Mouse (Mus musculus) E14TG2a.4 (cell line): ENCODE measurements at regions not wholly inside any gene's neighbourhood (a gene's known extent, or its start where the extent isn't known, plus 50 kb on each side); places are given as distances from the start of the nearest gene placed in this dataset.

ENCODE experiments used
- H3K27me3 ChIP-seq: 2 replicates; pipeline ENCODE4 v1.6.1; 2014; ENCODE audit warnings: low read length, control low read depth; ENCODE audit not compliant: insufficient read depth
- H3K36me3 ChIP-seq: 2 replicates; pipeline ENCODE4 v1.6.1; 2014; ENCODE audit warnings: low read length, control low read depth; ENCODE audit not compliant: insufficient read depth
- H3K4me1 ChIP-seq: replicated peaks from 2 replicates; pipeline ENCODE4 v1.6.1; 2014; ENCODE audit warnings: low read depth, low read length, control low read depth
- H3K4me3 ChIP-seq: replicated peaks from 2 replicates; pipeline ENCODE4 v1.5.1; 2014; ENCODE audit warnings: mild to moderate bottlenecking, low read length
- H3K9me3 ChIP-seq: 2 replicates; pipeline ENCODE4 v1.6.1; 2014; ENCODE audit warnings: low read length, control low read depth
- CTCF ChIP-seq: conservative IDR thresholded peaks from 2 replicates; pipeline ENCODE4 v1.5.1; 2014; ENCODE audit warnings: low read length
- NANOG ChIP-seq: IDR thresholded peaks from 2 replicates; pipeline ENCODE4 v1.6.1; 2014; ENCODE audit warnings: borderline replicate concordance, low read length, mixed read lengths
- POU5F1 ChIP-seq: IDR thresholded peaks from 2 replicates; pipeline ENCODE4 v1.6.1; 2014; ENCODE audit warnings: low read length, borderline replicate concordance

DNA sequence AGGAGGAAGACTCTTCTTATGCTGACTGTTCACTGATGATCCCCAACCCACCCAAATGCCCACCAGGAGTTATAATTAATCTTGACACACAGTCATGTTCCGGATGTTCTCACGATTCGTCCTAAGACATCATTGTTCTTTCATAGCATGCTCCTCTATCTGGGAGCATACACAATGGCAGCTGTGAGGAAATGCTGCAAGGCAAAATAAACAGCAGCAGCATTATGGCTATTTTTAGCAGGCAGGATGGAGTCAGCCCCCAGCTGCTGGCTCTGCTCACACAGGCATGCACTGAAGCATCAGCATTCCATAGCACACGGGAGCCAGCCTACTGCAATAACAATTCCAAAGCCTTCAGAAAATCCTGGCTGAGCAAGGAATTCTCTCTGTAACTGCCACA, 696.0 kb downstream of the Rps29 start:
- no peaks in the 10 kb centered on the region for H3K4me1 ChIP-seq
- no peaks in the 10 kb centered on the region for H3K36me3 ChIP-seq
- H3K27me3 ChIP-seq: no peaks in the 10 kb centered on the region
- no peaks in the 10 kb centered on the region for H3K9me3 ChIP-seq
- TF ChIP-seq NANOG (no peak), POU5F1 (no peak), CTCF (no peak)
- H3K4me3 ChIP-seq: no peak overlapping the region

GRCm38 (mm10) chr12:68458196-68458595, 700.8 kb downstream of the Rps29 start:
- H3K9me3 ChIP-seq: no peaks in the 10 kb centered on the region
- no peaks in the 10 kb centered on the region for H3K4me1 ChIP-seq
- no peaks in the 10 kb centered on the region for H3K36me3 ChIP-seq
- no peaks in the 10 kb centered on the region for H3K27me3 ChIP-seq
- TF ChIP-seq CTCF: no peak
- no peak for TF ChIP-seq POU5F1
- TF ChIP-seq NANOG: no peak
- no peak overlapping the region for H3K4me3 ChIP-seq

- TF ChIP-seq POU5F1 (no peak), NANOG (no peak), CTCF (no peak)
- Histone ChIP-seq H3K4me3 (no peak overlapping the region), H3K27me3 (no peaks in the 10 kb centered on the region), H3K9me3 (peaks cover 11% of the 10 kb centered on the region), H3K4me1 (peaks cover 4% of the 10 kb centered on the region), H3K36me3 (no peaks in the 10 kb centered on the region)
Observed at GRCm38 (mm10) chr12:68426601-68427000, 732.4 kb downstream of the Rps29 start.

GRCm38 (mm10) chr12:68425006-68425405, 734.0 kb downstream of the Rps29 start:
- Histone ChIP-seq H3K4me3 (no peak overlapping the region), H3K4me1 (peaks cover 4% of the 10 kb centered on the region), H3K27me3 (no peaks in the 10 kb centered on the region), H3K9me3 (peaks cover 11% of the 10 kb centered on the region), H3K36me3 (no peaks in the 10 kb centered on the region)
- TF ChIP-seq POU5F1: no peak
- no peak for TF ChIP-seq NANOG
- no peak for TF ChIP-seq CTCF
